Mouse (Mus musculus) liver, postnatal 0 days (tissue): ENCODE data around the gene Dnajb3.

Experiments
- CTCF ChIP-seq: sonication (generic); IDR thresholded peaks from 2 replicates; pipeline ENCODE4 v1.5.1; 2016; ENCODE audit warnings: antibody characterized with exemption, low read depth
- EP300 ChIP-seq: IDR thresholded peaks from 2 replicates; pipeline ENCODE4 v1.6.1; 2016; ENCODE audit warnings: antibody characterized with exemption, low read depth, mild to moderate bottlenecking

DNA sequence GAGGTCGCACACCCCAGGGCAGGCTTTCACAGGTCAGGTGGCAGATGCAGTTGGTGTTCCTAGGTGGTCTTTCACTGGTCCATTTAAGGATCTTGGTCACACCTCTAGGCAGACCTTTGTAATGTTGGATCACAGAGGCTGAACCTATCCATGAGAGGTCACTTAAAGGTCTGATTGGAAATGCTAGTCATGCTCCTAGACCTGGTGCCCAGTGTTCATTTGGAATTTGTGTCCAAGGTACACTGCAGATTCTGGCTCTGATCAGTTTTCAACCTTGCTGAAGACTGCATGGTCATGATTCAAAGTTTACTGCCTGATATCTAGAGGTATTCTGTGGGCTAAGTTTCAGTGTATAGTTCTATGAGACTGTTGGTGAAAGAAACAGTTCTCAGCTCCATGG is 25.9 kb downstream of the Dnajb3 start:
- TF ChIP-seq CTCF = no peak
- TF ChIP-seq EP300 = no peak
